Mouse (Mus musculus) liver, postnatal 0 days (tissue): ENCODE measurements around the gene Mcat. TPM values are rescaled to one million over a fixed set of nuclear protein-coding genes. Genes with fewer than 3 reads are reported as not detected.

Source experiments
- ATAC-seq: fragments of 200-750 bp; cut with Nextera tagmentation; 2 replicates; pipeline ENCODE4 v1.8.0; 2017; ENCODE audit warnings: mild to moderate bottlenecking, moderate library complexity
- DNase-seq: peaks from one replicate; pipeline ENCODE4 v3.0.0-alpha.2; 2016
- H3K27ac ChIP-seq: fragments of 300-500 bp; sonication (generic); 2 replicates; pipeline ENCODE4 v1.5.1; 2014; ENCODE audit warnings: antibody characterized with exemption, moderate library complexity, mild to moderate bottlenecking, low read depth
- H3K27me3 ChIP-seq: fragments of 300-500 bp; sonication (generic); 2 replicates; pipeline ENCODE4 v1.6.1; 2014; ENCODE audit warnings: low read length, control low read depth, mixed read lengths; ENCODE audit not compliant: insufficient read depth
- H3K36me3 ChIP-seq: fragments of 300-500 bp; sonication (generic); replicated peaks from 2 replicates; pipeline ENCODE4 v1.6.1; 2014; ENCODE audit warnings: mild to moderate bottlenecking, control low read depth, low read length, moderate library complexity, mixed read lengths; ENCODE audit not compliant: insufficient read depth
- H3K4me1 ChIP-seq: fragments of 300-500 bp; sonication (generic); 2 replicates; pipeline ENCODE4 v1.6.1; 2014; ENCODE audit warnings: antibody characterized with exemption, mild to moderate bottlenecking, control low read depth; ENCODE audit not compliant: insufficient read depth
- H3K4me2 ChIP-seq: fragments of 300-500 bp; sonication (generic); 2 replicates; pipeline ENCODE4 v1.6.1; 2014; ENCODE audit warnings: low read depth, mild to moderate bottlenecking, low read length, moderate library complexity, mixed read lengths
- H3K4me3 ChIP-seq: fragments of 300-500 bp; sonication (generic); 2 replicates; pipeline ENCODE4 v1.5.1; 2014; ENCODE audit warnings: low read depth, low read length
- H3K9ac ChIP-seq: fragments of 300-500 bp; sonication (generic); replicated peaks from 2 replicates; pipeline ENCODE4 v1.6.1; 2014; ENCODE audit warnings: mild to moderate bottlenecking, moderate library complexity
- H3K9me3 ChIP-seq: fragments of 300-500 bp; sonication (generic); 2 replicates; pipeline ENCODE4 v1.6.1; 2016; ENCODE audit warnings: mild to moderate bottlenecking, control low read depth, low read length, mixed read lengths
- CTCF ChIP-seq: sonication (generic); IDR thresholded peaks from 2 replicates; pipeline ENCODE4 v1.5.1; 2016; ENCODE audit warnings: antibody characterized with exemption, low read depth
- EP300 ChIP-seq: IDR thresholded peaks from 2 replicates; pipeline ENCODE4 v1.6.1; 2016; ENCODE audit warnings: antibody characterized with exemption, low read depth, mild to moderate bottlenecking
- WGBS: fragments of 180-500 bp; shearing (Covaris S2); extraction: QIAGEN DNeasy Blood & Tissue Kit; methylation state at CpG from one replicate; pipeline ENCODE4 v1.1.7; 2014; ENCODE audit not compliant: insufficient replicate concordance; 5-methylcytosine and 5-hydroxymethylcytosine counted together
- polyA plus RNA-seq: library from polyadenylated mRNA; unstranded; fragments of >200 nt; fragmentation: Nextera tagmentation; extraction: Ambion mirVana; gene quantifications from 2 replicates; pipeline ENCODE4 v1.2.1, GENCODE M21; 2015

Gene Mcat
- polyA plus RNA-seq, 1 experiment from 2014 or later = 20.0 TPM

DNA sequence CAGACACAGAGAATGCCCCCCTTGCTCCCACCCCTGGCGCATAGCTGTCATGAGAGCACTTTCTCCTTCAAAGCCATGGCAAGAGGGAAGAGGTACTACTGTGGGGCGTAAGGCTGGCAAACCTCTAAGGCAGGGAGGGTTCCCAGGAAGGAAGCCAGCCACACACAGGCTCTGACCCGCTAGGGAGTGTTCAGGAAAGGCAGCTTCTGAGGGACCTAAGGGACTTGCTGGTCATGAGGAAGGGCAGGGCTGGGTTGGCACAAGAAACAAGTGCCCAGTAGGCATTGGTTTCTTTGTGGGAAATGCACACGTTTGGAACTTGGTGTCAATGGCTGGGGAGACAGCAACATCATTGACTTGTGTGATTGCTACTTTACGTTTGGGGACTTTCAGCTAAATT, 2.4 kb upstream of the Mcat start:
- H3K27me3 ChIP-seq = no peaks in the 10 kb centered on the region
- H3K4me2 ChIP-seq = peak overlapping the region; percentile 90
- H3K36me3 ChIP-seq = no peaks in the 10 kb centered on the region
- TF ChIP-seq EP300 = no peak
- TF ChIP-seq CTCF = no peak
- H3K4me3 ChIP-seq = peak overlapping the region; percentile 11; the same call in 1 of the 2 replicates
- peak overlapping the region; percentile 65 for H3K27ac ChIP-seq
- 76% methylated on average over 5 of the region's 5 CpGs for WGBS
- H3K4me1 ChIP-seq = peaks cover 28% of the 10 kb centered on the region
- peak overlapping the region; percentile 59; the same call in 1 of the 2 replicates for H3K9ac ChIP-seq
- no peaks in the 10 kb centered on the region for H3K9me3 ChIP-seq
- no peak for DNase-seq
- no peak for ATAC-seq

DNA sequence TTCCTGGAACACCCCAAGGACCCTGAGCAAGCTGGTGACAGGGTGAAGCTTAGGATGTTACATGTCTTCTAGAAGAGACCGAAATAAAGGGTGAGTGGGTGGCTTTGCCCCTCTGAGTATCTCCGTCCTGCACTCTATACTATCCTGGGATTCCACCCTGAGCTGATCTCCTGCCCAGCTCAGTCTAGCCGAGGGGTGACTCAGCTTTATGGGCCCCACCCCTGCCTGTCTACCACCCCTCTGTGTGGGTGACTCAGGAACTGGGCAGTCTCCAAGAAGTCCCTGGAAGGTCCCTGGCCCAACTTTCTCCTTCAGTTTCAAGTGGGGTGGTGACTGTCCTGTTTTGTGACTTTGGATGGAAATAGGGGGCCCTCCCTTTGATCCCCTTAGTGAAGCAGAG, 1.8 kb upstream of the Mcat start:
- TF ChIP-seq CTCF (no peak), EP300 (no peak)
- peaks cover 30% of the 10 kb centered on the region for H3K4me1 ChIP-seq
- H3K27me3 ChIP-seq = no peaks in the 10 kb centered on the region
- H3K36me3 ChIP-seq = no peaks in the 10 kb centered on the region
- H3K9ac ChIP-seq = peak overlapping the region; percentile 59
- H3K27ac ChIP-seq = peak overlapping the region; percentile 65
- peak overlapping the region; percentile 11; the same call in 1 of the 2 replicates for H3K4me3 ChIP-seq
- no peaks in the 10 kb centered on the region for H3K9me3 ChIP-seq
- ATAC-seq = peak; percentile 70
- 57% methylated on average over 3 of the region's 3 CpGs for WGBS
- DNase-seq = peak; percentile 56
- H3K4me2 ChIP-seq = peak overlapping the region; percentile 90

- Histone ChIP-seq H3K27ac (peak overlapping the region; percentile 94), H3K9ac (peak overlapping the region; percentile 75), H3K9me3 (no peaks in the 10 kb centered on the region), H3K36me3 (no peaks in the 10 kb centered on the region), H3K4me3 (peak overlapping the region; percentile 72), H3K4me1 (peaks cover 30% of the 10 kb centered on the region), H3K4me2 (peak overlapping the region; percentile 90), H3K27me3 (no peaks in the 10 kb centered on the region)
- WGBS = 2% methylated on average over 27 of the region's 27 CpGs
- peak; percentile 70 for DNase-seq
- peak; percentile 27 for ATAC-seq
- TF ChIP-seq CTCF (no peak), EP300 (no peak)
Measured at GRCm38 (mm10) chr15:83563857-83564651, 467 bp upstream of the Mcat start.

DNA sequence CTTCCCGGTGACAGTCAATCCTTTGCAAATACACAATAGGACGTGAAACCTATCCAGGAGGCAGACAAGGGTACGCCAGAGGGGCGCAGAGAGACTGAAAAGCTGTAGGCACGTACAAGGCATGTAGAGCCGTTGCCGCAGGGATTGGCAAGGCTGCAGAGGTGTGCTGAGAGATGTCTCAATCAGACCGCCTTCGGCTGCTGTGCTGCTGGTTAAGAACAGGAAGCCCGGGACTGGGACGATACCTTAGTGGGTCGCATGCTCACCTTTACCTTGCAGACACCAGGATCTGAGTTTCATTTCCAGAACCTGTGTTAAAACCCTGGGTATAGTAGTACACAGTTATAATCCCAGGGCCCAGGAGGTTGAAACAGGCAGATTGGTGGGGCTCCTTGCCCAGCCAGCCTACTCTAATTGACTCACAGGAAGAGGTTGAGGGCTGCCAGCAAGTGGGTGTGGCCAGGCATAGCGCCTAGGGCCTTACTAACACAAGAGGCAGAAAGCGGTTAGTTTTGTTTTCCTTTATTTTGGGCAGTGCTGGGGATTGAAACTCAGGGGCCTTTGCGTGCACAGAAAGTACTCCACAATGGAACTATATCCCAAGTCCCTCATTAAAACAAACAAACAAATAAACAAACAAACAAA, 839 bp downstream of the Mcat start:
- Histone ChIP-seq H3K27me3 (no peaks in the 10 kb centered on the region), H3K9ac (peak overlapping the region; percentile 75)
- no peak for TF ChIP-seq EP300
- TF ChIP-seq CTCF = no peak

GRCm38 (mm10) chr15:83560941-83561477, 2.6 kb downstream of the Mcat start:
- DNase-seq = no peak
- Histone ChIP-seq H3K4me1 (peaks cover 27% of the 10 kb centered on the region), H3K9ac (no peak overlapping the region), H3K9me3 (no peaks in the 10 kb centered on the region), H3K4me2 (no peak overlapping the region), H3K4me3 (no peak overlapping the region), H3K36me3 (no peaks in the 10 kb centered on the region), H3K27ac (peak overlapping the region; percentile 14; the same call in 1 of the 2 replicates), H3K27me3 (no peaks in the 10 kb centered on the region)
- ATAC-seq = no peak
- TF ChIP-seq EP300 (no peak), CTCF (0 out of 2 replicates have a peak, but pooled peaks have one; percentile 4)
- 30% methylated on average over 5 of the region's 5 CpGs for WGBS

More for the DNA sequence above, 839 bp downstream of the Mcat start:
- WGBS = 19% methylated on average over 15 of the region's 15 CpGs
- DNase-seq (peak; percentile 82), ATAC-seq (peak; percentile 68)
- Histone ChIP-seq H3K4me1 (peaks cover 30% of the 10 kb centered on the region), H3K4me3 (peak overlapping the region; percentile 72), H3K9me3 (no peaks in the 10 kb centered on the region), H3K4me2 (peak overlapping the region; percentile 90), H3K27ac (peak overlapping the region; percentile 94), H3K36me3 (no peaks in the 10 kb centered on the region)
